Mouse (Mus musculus) hindbrain, postnatal 0 days (tissue): ENCODE results near the gene Stk16. TPM values are rescaled to one million over a fixed set of nuclear protein-coding genes. Genes with fewer than 3 reads are reported as not detected.

Experiments used
- ATAC-seq: fragments of 200-750 bp; cut with Nextera tagmentation; 2 replicates; pipeline ENCODE4 v1.8.0; 2017; ENCODE audit warnings: mild to moderate bottlenecking, moderate TSS enrichment, moderate library complexity
- DNase-seq: peaks from one replicate; pipeline ENCODE4 v3.0.0-alpha.2; 2015; ENCODE audit warnings: low spot score
- H3K27ac ChIP-seq: fragments of 300-500 bp; sonication (generic); 2 replicates; pipeline ENCODE4 v1.5.1; 2014; ENCODE audit warnings: mild to moderate bottlenecking
- H3K27me3 ChIP-seq: fragments of 300-500 bp; sonication (generic); 2 replicates; pipeline ENCODE4 v1.6.1; 2014; ENCODE audit warnings: low read length, mixed read lengths; ENCODE audit not compliant: insufficient read depth
- H3K36me3 ChIP-seq: fragments of 300-500 bp; sonication (generic); 2 replicates; pipeline ENCODE4 v1.6.1; 2014; ENCODE audit warnings: low read length, mixed read lengths; ENCODE audit not compliant: insufficient read depth
- H3K4me1 ChIP-seq: fragments of 300-500 bp; sonication (generic); 2 replicates; pipeline ENCODE4 v1.6.1; 2014; ENCODE audit warnings: antibody characterized with exemption, low read length, mixed read lengths; ENCODE audit not compliant: insufficient read depth
- H3K4me2 ChIP-seq: fragments of 300-500 bp; sonication (generic); 2 replicates; pipeline ENCODE4 v1.6.1; 2014; ENCODE audit warnings: low read depth, mild to moderate bottlenecking, low read length, moderate library complexity, mixed read lengths
- H3K4me3 ChIP-seq: fragments of 300-500 bp; sonication (generic); 2 replicates; pipeline ENCODE4 v1.5.1; 2014; ENCODE audit warnings: low read length
- H3K9ac ChIP-seq: fragments of 300-500 bp; sonication (generic); replicated peaks from 2 replicates; pipeline ENCODE4 v1.6.1; 2014; ENCODE audit warnings: mild to moderate bottlenecking, low read length, moderate library complexity, mixed read lengths
- H3K9me3 ChIP-seq: fragments of 300-500 bp; sonication (generic); 2 replicates; pipeline ENCODE4 v1.6.1; 2016; ENCODE audit warnings: low read length, mixed read lengths
- CTCF ChIP-seq: IDR thresholded peaks from 2 replicates; pipeline ENCODE4 v1.5.1; 2016; ENCODE audit warnings: antibody characterized with exemption, control low read depth, low read depth
- WGBS: fragments of 180-500 bp; shearing (Covaris S2); extraction: QIAGEN DNeasy Blood & Tissue Kit; methylation state at CpG from one replicate; pipeline ENCODE4 v1.1.7; 2014; 5-methylcytosine and 5-hydroxymethylcytosine counted together
- polyA plus RNA-seq: library from polyadenylated mRNA; unstranded; fragments of >200 nt; fragmentation: Nextera tagmentation; extraction: Ambion mirVana; gene quantifications from 2 replicates; pipeline ENCODE4 v1.2.1, GENCODE M21; 2015
- total RNA-seq: library from RNA; depleted of rRNA; stranded (reverse); fragments of >200 nt; gene quantifications from 2 replicates; pipeline ENCODE4 v1.2.3, GENCODE M21; 2014

Stk16 gene
- total and polyA plus RNA-seq, 2 experiments from 2014 or later = 103 to 105 TPM

DNA sequence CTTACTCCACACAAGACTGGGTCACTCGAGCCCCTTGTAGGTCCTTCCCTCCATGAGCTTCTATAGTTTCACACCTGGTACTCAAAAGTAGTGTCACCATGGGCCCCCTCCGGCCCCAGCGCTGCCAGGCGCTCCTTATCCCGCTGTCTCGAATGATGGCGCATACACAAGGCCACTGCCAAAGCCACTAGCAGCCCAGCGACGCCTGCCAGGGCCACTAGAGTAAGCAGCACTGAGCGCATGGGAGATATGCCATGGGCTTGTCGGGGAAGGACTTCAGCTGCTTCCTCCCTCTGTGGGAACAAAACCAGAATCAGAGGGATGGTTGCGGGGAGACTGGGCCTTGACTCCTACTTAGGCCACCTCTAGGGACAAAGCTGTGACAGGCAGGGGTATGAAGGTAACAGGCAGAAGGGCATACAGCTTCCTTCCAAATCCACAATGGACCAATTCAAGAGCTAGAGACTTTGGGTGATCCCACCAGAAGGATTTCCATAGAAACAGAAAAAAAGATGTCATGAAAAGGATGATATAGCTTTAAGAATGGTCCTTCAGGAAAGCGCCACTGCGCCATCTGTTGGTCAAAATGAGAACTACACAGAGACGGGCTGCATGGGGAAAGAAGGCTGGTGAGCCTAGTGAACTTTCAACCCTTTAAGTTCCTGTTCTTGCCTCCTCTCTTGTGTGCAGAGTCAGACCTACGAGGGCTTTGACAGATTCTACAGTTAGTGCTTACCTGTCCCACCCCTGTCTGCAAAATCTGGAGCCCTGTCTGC, 43.4 kb downstream of the Stk16 start:
- Histone ChIP-seq H3K4me3 (no peak overlapping the region), H3K9me3 (no peaks in the 10 kb centered on the region), H3K27me3 (no peaks in the 10 kb centered on the region), H3K9ac (0 out of 2 replicates have a peak overlapping the region, but pooled peaks have one; percentile 21), H3K4me1 (no peaks in the 10 kb centered on the region; the same call in 1 of the 2 replicates), H3K36me3 (no peaks in the 10 kb centered on the region; the same call in 1 of the 2 replicates), H3K27ac (no peak overlapping the region), H3K4me2 (no peak overlapping the region)
- ATAC-seq (0 out of 2 replicates have a peak, but pooled peaks have one; percentile 11), DNase-seq (peak; percentile 86)
- TF ChIP-seq CTCF = peak; percentile 92
- 63% methylated on average over 16 of the region's 16 CpGs for WGBS

- 0 out of 2 replicates have a peak, but pooled peaks have one; percentile 13 for ATAC-seq
- Histone ChIP-seq H3K9ac (0 out of 2 replicates have a peak overlapping the region, but pooled peaks have one; percentile 21), H3K4me2 (no peak overlapping the region), H3K4me3 (no peak overlapping the region), H3K27me3 (no peaks in the 10 kb centered on the region), H3K9me3 (no peaks in the 10 kb centered on the region), H3K4me1 (no peaks in the 10 kb centered on the region; the same call in 1 of the 2 replicates), H3K27ac (no peak overlapping the region), H3K36me3 (no peaks in the 10 kb centered on the region; the same call in 1 of the 2 replicates)
- 39% methylated on average over 8 of the region's 8 CpGs for WGBS
- TF ChIP-seq CTCF = no peak
- no peak for DNase-seq
Observed at GRCm38 (mm10) chr1:75254625-75255013, 44.0 kb downstream of the Stk16 start.

- Histone ChIP-seq H3K4me1 (no peaks in the 10 kb centered on the region; the same call in 1 of the 2 replicates), H3K4me2 (no peak overlapping the region), H3K4me3 (no peak overlapping the region), H3K27ac (no peak overlapping the region), H3K36me3 (no peaks in the 10 kb centered on the region; the same call in 1 of the 2 replicates), H3K27me3 (no peaks in the 10 kb centered on the region), H3K9ac (no peak overlapping the region), H3K9me3 (no peaks in the 10 kb centered on the region)
- 71% methylated on average over 10 of the region's 10 CpGs for WGBS
- no peak for ATAC-seq
- TF ChIP-seq CTCF = no peak
- DNase-seq = no peak
Observed at GRCm38 (mm10) chr1:75255516-75256046, 44.9 kb downstream of the Stk16 start.

- H3K36me3 ChIP-seq = no peaks in the 10 kb centered on the region
- DNase-seq (no peak), ATAC-seq (no peak)
- no peak for TF ChIP-seq CTCF
- no peak overlapping the region for H3K4me2 ChIP-seq
- peaks cover 4% of the 10 kb centered on the region for H3K27me3 ChIP-seq
- no peaks in the 10 kb centered on the region for H3K4me1 ChIP-seq
- H3K9ac ChIP-seq = no peak overlapping the region
- H3K4me3 ChIP-seq = no peak overlapping the region
- H3K9me3 ChIP-seq = no peaks in the 10 kb centered on the region
- H3K27ac ChIP-seq = no peak overlapping the region
Observed at GRCm38 (mm10) chr1:75261278-75261677, 50.6 kb downstream of the Stk16 start.

GRCm38 (mm10) chr1:75262969-75263951, 52.6 kb downstream of the Stk16 start:
- H3K9me3 ChIP-seq = no peaks in the 10 kb centered on the region
- H3K27ac ChIP-seq = peak overlapping the region; percentile 55
- ATAC-seq (peak; percentile 80), DNase-seq (peak; percentile 66)
- peak overlapping the region; percentile 60 for H3K4me3 ChIP-seq
- H3K36me3 ChIP-seq = no peaks in the 10 kb centered on the region
- H3K4me2 ChIP-seq = peak overlapping the region; percentile 64
- WGBS = under 1% methylated on average over 39 of the region's 40 CpGs
- H3K27me3 ChIP-seq = peaks cover 6% of the 10 kb centered on the region
- H3K4me1 ChIP-seq = no peaks in the 10 kb centered on the region
- peak overlapping the region; percentile 57 for H3K9ac ChIP-seq
- no peak for TF ChIP-seq CTCF
